Mouse (Mus musculus): ENCODE data around the gene 0610030E20Rik.

- TF ChIP-seq EP300 (IDR thresholded peaks at IDR 0.05; ENCODE audit: insufficient read depth, low read depth, low read length) (no peak), POLR2A (IDR thresholded peaks at IDR 0.05; ENCODE audit: insufficient read depth, low read depth, low read length) (no peak), CTCF (IDR thresholded peaks at IDR 0.05) (no peak)
Measured at GRCm38 (mm10) chr6:72360599-72360935, 13.4 kb downstream of the 0610030E20Rik start.

Measured in heart, adult 2 months (tissue).